Mouse (Mus musculus): ENCODE data around the gene Lce1g. TPM values are rescaled to one million over a fixed set of nuclear protein-coding genes. Genes with fewer than 3 reads are reported as not detected.

Gene Lce1g
- polyA plus RNA-seq (2015; fragmentation: Nextera tagmentation; extraction: Ambion mirVana): not detected in 2 replicates

- no peaks in the 10 kb centered on the region for H3K36me3 ChIP-seq
- WGBS: 83% methylated on average over 1 of the region's 1 CpGs
- H3K9ac ChIP-seq: no peak within 1 kb of the TSS
- H3K4me3 ChIP-seq: no peak within 1 kb of the TSS
- H3K27ac ChIP-seq: no peak within 1 kb of the TSS
- H3K9me3 ChIP-seq: no peaks in the 10 kb centered on the region
- ATAC-seq (ENCODE audit: low FRiP score, low read depth): no peak
- no peak within 1 kb of the TSS for H3K4me2 ChIP-seq (replicated peaks)
- no peaks in the 10 kb centered on the region for H3K4me1 ChIP-seq
- H3K27me3 ChIP-seq: no peaks in the 10 kb centered on the region
Observed at GRCm38 (mm10) chr3:92752238-92752637, at the start of gene Lce1g. TSS of gene Lce1g (minus strand) at chr3:92752338.

- no peaks in the 10 kb centered on the region for H3K9me3 ChIP-seq
- H3K4me1 ChIP-seq: no peaks in the 10 kb centered on the region
- H3K4me3 ChIP-seq: no peak within 1 kb of the TSS
- no peak within 1 kb of the TSS for H3K9ac ChIP-seq
- H3K36me3 ChIP-seq: no peaks in the 10 kb centered on the region
- no peak within 1 kb of the TSS for H3K27ac ChIP-seq
- WGBS: 83% methylated on average over 1 of the region's 1 CpGs
- no peaks in the 10 kb centered on the region for H3K27me3 ChIP-seq
- no peak for ATAC-seq (ENCODE audit: low FRiP score, low read depth)
- no peak within 1 kb of the TSS for H3K4me2 ChIP-seq (replicated peaks)
Observed at GRCm38 (mm10) chr3:92790414-92790813, 38.3 kb upstream of the Lce1g start, which contains the start of gene Lce1j. TSS of gene Lce1j (minus strand) at chr3:92790514.

GRCm38 (mm10) chr3:92778799-92779198, 26.7 kb upstream of the Lce1g start, which contains the start of gene Lce1i:
TSS of gene Lce1i (minus strand) at chr3:92778899.
- no peak for ATAC-seq (ENCODE audit: low FRiP score, low read depth)
- Histone ChIP-seq H3K27me3 (no peaks in the 10 kb centered on the region), H3K4me1 (no peaks in the 10 kb centered on the region), H3K4me3 (no peak within 1 kb of the TSS), H3K27ac (no peak within 1 kb of the TSS), H3K9me3 (no peaks in the 10 kb centered on the region), H3K36me3 (no peaks in the 10 kb centered on the region), H3K9ac (no peak within 1 kb of the TSS), H3K4me2 (replicated peaks) (no peak within 1 kb of the TSS)
- WGBS: 67% methylated on average over 1 of the region's 1 CpGs

- Histone ChIP-seq H3K27me3 (no peaks in the 10 kb centered on the region), H3K9me3 (no peaks in the 10 kb centered on the region), H3K4me2 (replicated peaks) (no peak overlapping the region), H3K27ac (no peak overlapping the region), H3K9ac (no peak overlapping the region), H3K36me3 (no peaks in the 10 kb centered on the region), H3K4me3 (no peak overlapping the region), H3K4me1 (no peaks in the 10 kb centered on the region)
- 16% methylated on average over 3 of the region's 3 CpGs for WGBS
- ATAC-seq (ENCODE audit: low FRiP score, low read depth): no peak
Observed at GRCm38 (mm10) chr3:92771573-92771972, 19.4 kb upstream of the Lce1g start.

- no peak within 1 kb of the TSS for H3K4me3 ChIP-seq
- H3K27me3 ChIP-seq: no peaks in the 10 kb centered on the region
- H3K9ac ChIP-seq: no peak within 1 kb of the TSS
- H3K9me3 ChIP-seq: no peaks in the 10 kb centered on the region
- H3K4me2 ChIP-seq (replicated peaks): no peak within 1 kb of the TSS
- H3K4me1 ChIP-seq: no peaks in the 10 kb centered on the region
- WGBS: 82% methylated on average over 1 of the region's 1 CpGs
- H3K36me3 ChIP-seq: no peaks in the 10 kb centered on the region
- no peak within 1 kb of the TSS for H3K27ac ChIP-seq
- no peak for ATAC-seq (ENCODE audit: low FRiP score, low read depth)
Observed at GRCm38 (mm10) chr3:92764965-92765364, 12.8 kb upstream of the Lce1g start, which contains the start of gene Lce1h. TSS of gene Lce1h (minus strand) at chr3:92765065.

GRCm38 (mm10) chr3:92753197-92753596, 1.1 kb upstream of the Lce1g start:
- no peak overlapping the region for H3K4me2 ChIP-seq (replicated peaks)
- ATAC-seq (ENCODE audit: low FRiP score, low read depth): no peak
- 29% methylated on average over 3 of the region's 3 CpGs for WGBS

GRCm38 (mm10) chr3:92738996-92739395, 13.1 kb downstream of the Lce1g start, which contains the start of gene Gm38119:
TSS of gene Gm38119 (minus strand) at chr3:92739096.
- Histone ChIP-seq H3K4me3 (no peak within 1 kb of the TSS), H3K9me3 (no peaks in the 10 kb centered on the region), H3K4me1 (no peaks in the 10 kb centered on the region), H3K27ac (no peak within 1 kb of the TSS), H3K9ac (no peak within 1 kb of the TSS), H3K36me3 (no peaks in the 10 kb centered on the region), H3K4me2 (replicated peaks) (no peak within 1 kb of the TSS), H3K27me3 (no peaks in the 10 kb centered on the region)
- ATAC-seq (ENCODE audit: low FRiP score, low read depth): no peak
- WGBS: 76% methylated on average over 1 of the region's 1 CpGs

More at GRCm38 (mm10) chr3:92753197-92753596, 1.1 kb upstream of the Lce1g start:
- Histone ChIP-seq H3K9ac (no peak overlapping the region), H3K27ac (no peak overlapping the region), H3K9me3 (no peaks in the 10 kb centered on the region), H3K27me3 (no peaks in the 10 kb centered on the region), H3K36me3 (no peaks in the 10 kb centered on the region), H3K4me1 (no peaks in the 10 kb centered on the region), H3K4me3 (no peak overlapping the region)

- Histone ChIP-seq H3K27ac (no peak overlapping the region), H3K4me2 (replicated peaks) (no peak overlapping the region), H3K4me3 (no peak overlapping the region), H3K36me3 (no peaks in the 10 kb centered on the region), H3K9me3 (no peaks in the 10 kb centered on the region), H3K9ac (no peak overlapping the region), H3K4me1 (no peaks in the 10 kb centered on the region), H3K27me3 (no peaks in the 10 kb centered on the region)
- no peak for ATAC-seq (ENCODE audit: low FRiP score, low read depth)
- WGBS: 79% methylated on average over 5 of the region's 5 CpGs
Observed at GRCm38 (mm10) chr3:92722631-92723030, 29.5 kb downstream of the Lce1g start.

- Histone ChIP-seq H3K4me2 (replicated peaks) (no peak within 1 kb of the TSS), H3K9ac (no peak within 1 kb of the TSS), H3K9me3 (no peaks in the 10 kb centered on the region), H3K4me3 (no peak within 1 kb of the TSS), H3K27ac (no peak within 1 kb of the TSS), H3K27me3 (no peaks in the 10 kb centered on the region), H3K4me1 (no peaks in the 10 kb centered on the region), H3K36me3 (no peaks in the 10 kb centered on the region)
- WGBS: 77% methylated on average over 3 of the region's 3 CpGs
- ATAC-seq (ENCODE audit: low FRiP score, low read depth): no peak
Observed at GRCm38 (mm10) chr3:92720250-92720649, 31.9 kb downstream of the Lce1g start, which contains the start of gene Lce1f. TSS of gene Lce1f (minus strand) at chr3:92720350.

- no peak overlapping the region for H3K4me2 ChIP-seq (replicated peaks)
- no peaks in the 10 kb centered on the region for H3K27me3 ChIP-seq
- no peak overlapping the region for H3K9ac ChIP-seq
- H3K36me3 ChIP-seq: no peaks in the 10 kb centered on the region
- H3K4me1 ChIP-seq: no peaks in the 10 kb centered on the region
- H3K9me3 ChIP-seq: no peaks in the 10 kb centered on the region
- ATAC-seq (ENCODE audit: low FRiP score, low read depth): no peak
- H3K4me3 ChIP-seq: no peak overlapping the region
- no peak overlapping the region for H3K27ac ChIP-seq
Observed at GRCm38 (mm10) chr3:92715122-92715521, 37.0 kb downstream of the Lce1g start.

GRCm38 (mm10) chr3:92708974-92709373, 43.2 kb downstream of the Lce1g start, which contains the start of gene Lce1e:
TSS of gene Lce1e (minus strand) at chr3:92709074.
- Histone ChIP-seq H3K27me3 (no peaks in the 10 kb centered on the region), H3K27ac (no peak within 1 kb of the TSS), H3K9me3 (no peaks in the 10 kb centered on the region), H3K36me3 (no peaks in the 10 kb centered on the region), H3K4me1 (no peaks in the 10 kb centered on the region), H3K4me3 (no peak within 1 kb of the TSS), H3K4me2 (replicated peaks) (no peak within 1 kb of the TSS), H3K9ac (no peak within 1 kb of the TSS)
- ATAC-seq (ENCODE audit: low FRiP score, low read depth): no peak
- WGBS: 81% methylated on average over 2 of the region's 2 CpGs
